32 mouse cellular contexts compared by ENCODE assay signal in genomic region chr17:86973097-86973496, GRCm38 (mm10). TPM values are rescaled to one million over a fixed set of nuclear protein-coding genes. Genes with fewer than 3 reads are reported as not detected.
DNase-seq lines count a peak whose midpoint lies in the region; ATAC-seq and TF ChIP-seq lines count a peak whose summit lies in the region.
"Had no signal": no experiment of that assay in that cellular context is flagged by ENCODE, and none has a peak within 500 bp of the region (broad histone marks: within the 10 kb centered on the region; RNA-seq: fewer than 3 reads in every experiment).

No protein-coding gene starts in this region.

- H3K9me3 ChIP-seq in liver, embryonic 11.5 days (ENCODE audit: control insufficient read depth, low read length): no peaks in the 10 kb centered on the region
- no peaks in the 10 kb centered on the region for H3K9me3 ChIP-seq in liver, embryonic 16.5 days (replicated peaks; ENCODE audit: control insufficient read depth, low read length)
- H3K9me3 ChIP-seq in hindbrain, embryonic 16.5 days (ENCODE audit: control insufficient read depth, low read length): no peaks in the 10 kb centered on the region
- H3K9me3 ChIP-seq: embryonic facial prominence, embryonic 15.5 days; forebrain, embryonic 15.5 days; heart, embryonic 12.5 days; hindbrain, embryonic 10.5 days; hindbrain, embryonic 15.5 days had no signal

- H3K4me3 ChIP-seq in liver, adult 2 months (ENCODE audit: insufficient read depth, low read depth, low read length): no peak overlapping the region
- H3K4me3 ChIP-seq in liver, embryonic 11.5 days (ENCODE audit: low read depth, low read length): no peak overlapping the region
- no peak overlapping the region for H3K4me3 ChIP-seq in liver, embryonic 16.5 days (ENCODE audit: low read depth, low read length)
- no peak overlapping the region for H3K4me3 ChIP-seq in hindbrain, embryonic 16.5 days (ENCODE audit: low read length)
- H3K4me3 ChIP-seq: embryonic facial prominence, embryonic 15.5 days; erythroblast, embryonic 14.5 days; forebrain, embryonic 15.5 days; heart, adult 2 months; heart, embryonic 12.5 days; hindbrain, embryonic 10.5 days; hindbrain, embryonic 15.5 days had no signal

- H3K4me2 ChIP-seq in liver, embryonic 11.5 days: no peak overlapping the region
- no peak overlapping the region for H3K4me2 ChIP-seq in liver, embryonic 16.5 days (ENCODE audit: low read depth, low read length)
- H3K4me2 ChIP-seq in hindbrain, embryonic 16.5 days (ENCODE audit: low read length): no peak overlapping the region
- H3K4me2 ChIP-seq: embryonic facial prominence, embryonic 15.5 days; forebrain, embryonic 15.5 days; heart, embryonic 12.5 days; hindbrain, embryonic 15.5 days had no signal

- ATAC-seq in liver, embryonic 11.5 days (replicated peaks; ENCODE audit: low FRiP score): no peak
- peak; percentile 47 for ATAC-seq in liver, embryonic 16.5 days (ENCODE audit: low read depth)
- ATAC-seq in hindbrain, embryonic 16.5 days: no peak
- ATAC-seq: CD4-positive, CD25-positive, alpha-beta regulatory T cell, adult 4 months; forebrain, embryonic 15.5 days; inflammation-experienced regulatory T-cells, adult 6 months had no signal

- DNase-seq in adrenal gland, postnatal 10 days: peak; percentile 20
- DNase-seq in adrenal gland, adult 2 months: no peak
- peak; percentile 52 for DNase-seq in liver, adult 2 months (ENCODE audit: extremely low read depth, low read depth, low spot score)
- DNase-seq in liver, embryonic 11.5 days (ENCODE audit: low spot score): no peak
- peak; percentile 15 for DNase-seq in NIH3T3 (ENCODE audit: low read depth)
- no peak for DNase-seq in ovary, adult 18-20 months (ENCODE audit: low spot score)
- DNase-seq: adrenal gland, postnatal 36 days; B cell, adult 2 months; cerebellum, adult 11 months; cerebellum, adult 8-10 months; cerebellum, postnatal 14 days; embryo, embryonic 11 days; gastrocnemius, postnatal 36 days; heart, adult 2 months had no signal

- H3K4me1 ChIP-seq in liver, adult 2 months (ENCODE audit: control insufficient read depth, insufficient read depth, low read length): no peaks in the 10 kb centered on the region
- no peaks in the 10 kb centered on the region for H3K4me1 ChIP-seq in liver, embryonic 11.5 days (replicated peaks; ENCODE audit: control insufficient read depth, insufficient read depth, low read length)
- peaks cover 5% of the 10 kb centered on the region for H3K4me1 ChIP-seq in liver, embryonic 16.5 days (ENCODE audit: control insufficient read depth, low read depth, low read length)
- H3K4me1 ChIP-seq in hindbrain, embryonic 16.5 days (ENCODE audit: control insufficient read depth, insufficient read depth, low read depth, low read length): peaks cover 5% of the 10 kb centered on the region; the same call in 1 of the 2 replicates
- H3K4me1 ChIP-seq: forebrain, embryonic 15.5 days had no signal

- no peaks in the 10 kb centered on the region for H3K79me2 ChIP-seq in liver, adult 2 months (ENCODE audit: control insufficient read depth, insufficient read depth, low read length)

- 27% methylated on average over 2 of the region's 2 CpGs for WGBS in liver, adult 2 months
- 83% methylated on average over 2 of the region's 2 CpGs for WGBS in liver, embryonic 11.5 days
- WGBS in liver, embryonic 16.5 days (ENCODE audit: insufficient replicate concordance): 62% methylated on average over 2 of the region's 2 CpGs
- WGBS in hindbrain, embryonic 16.5 days: 97% methylated on average over 2 of the region's 2 CpGs

- H3K36me3 ChIP-seq in liver, adult 2 months (ENCODE audit: control insufficient read depth, insufficient read depth, low read length): no peaks in the 10 kb centered on the region
- no peaks in the 10 kb centered on the region for H3K36me3 ChIP-seq in liver, embryonic 11.5 days (ENCODE audit: control insufficient read depth, insufficient read depth, low read length)
- no peaks in the 10 kb centered on the region for H3K36me3 ChIP-seq in liver, embryonic 16.5 days (ENCODE audit: control insufficient read depth, insufficient read depth)
- no peaks in the 10 kb centered on the region for H3K36me3 ChIP-seq in hindbrain, embryonic 16.5 days (ENCODE audit: control insufficient read depth, insufficient read depth, low read length)
- H3K36me3 ChIP-seq: forebrain, embryonic 15.5 days; G1E; hindbrain, embryonic 15.5 days had no signal

- H3K9ac ChIP-seq in liver, adult 2 months (ENCODE audit: low read depth, low read length): no peak overlapping the region
- no peak overlapping the region for H3K9ac ChIP-seq in liver, embryonic 11.5 days (ENCODE audit: low read depth, low read length)
- H3K9ac ChIP-seq in liver, embryonic 16.5 days (ENCODE audit: low read depth, low read length): no peak overlapping the region
- H3K9ac ChIP-seq in hindbrain, embryonic 16.5 days (ENCODE audit: low read depth, low read length): no peak overlapping the region
- H3K9ac ChIP-seq: embryonic facial prominence, embryonic 15.5 days; forebrain, embryonic 15.5 days; heart, embryonic 12.5 days; hindbrain, embryonic 15.5 days had no signal

- H3K27ac ChIP-seq in liver, adult 2 months (replicated peaks; ENCODE audit: insufficient read depth, low read depth, low read length): no peak overlapping the region
- no peak overlapping the region for H3K27ac ChIP-seq in liver, embryonic 11.5 days (ENCODE audit: low read depth, low read length)
- no peak overlapping the region for H3K27ac ChIP-seq in liver, embryonic 16.5 days (ENCODE audit: low read length)
- no peak overlapping the region for H3K27ac ChIP-seq in hindbrain, embryonic 16.5 days (ENCODE audit: low read depth, low read length)
- H3K27ac ChIP-seq: embryonic facial prominence, embryonic 15.5 days; forebrain, embryonic 15.5 days; heart, adult 2 months; hindbrain, embryonic 10.5 days; hindbrain, embryonic 15.5 days had no signal

- no peak for TF ChIP-seq POLR2A in liver, adult 2 months (IDR thresholded peaks at IDR 0.05; ENCODE audit: extremely low read depth, insufficient read depth, low read length)

- TF ChIP-seq CTCF in liver, adult 2 months (IDR thresholded peaks at IDR 0.05; ENCODE audit: low read depth, low read length): no peak

- H3K27me3 ChIP-seq in liver, adult 2 months (ENCODE audit: control insufficient read depth, insufficient read depth, low read length): no peaks in the 10 kb centered on the region
- no peaks in the 10 kb centered on the region for H3K27me3 ChIP-seq in liver, embryonic 11.5 days (replicated peaks; ENCODE audit: control insufficient read depth, insufficient read depth, low read length)
- H3K27me3 ChIP-seq in liver, embryonic 16.5 days (ENCODE audit: control insufficient read depth, insufficient read depth, low read depth, low read length): no peaks in the 10 kb centered on the region
- H3K27me3 ChIP-seq in hindbrain, embryonic 16.5 days (replicated peaks; ENCODE audit: control insufficient read depth, insufficient read depth, low read length): no peaks in the 10 kb centered on the region
- H3K27me3 ChIP-seq: embryonic facial prominence, embryonic 15.5 days; forebrain, embryonic 15.5 days; heart, embryonic 12.5 days; hindbrain, embryonic 15.5 days had no signal

RNA-seq across cellular contexts. Expression of gene Rhoq, which starts 10.2 kb away (rescaled TPM):
- 100 to 1,000 TPM in 1 of 2 experiments, 10 to 100 TPM in 1; 92.3 to 100 TPM for total RNA-seq in adrenal gland, postnatal 10 days (2021)
- 100 to 1,000 TPM; 100 to 101 TPM for total RNA-seq in adrenal gland, adult 2 months (2021)
- 34.9 and 42.3 TPM in 2 replicates for polyA plus RNA-seq in adrenal gland, adult 2 months (2012; rRNA removed)
- 5.2 and 5.7 TPM in 2 replicates for total RNA-seq in liver, adult 2 months (2014; rRNA removed)
- 3.2 and 4.1 TPM in 2 replicates for polyA plus RNA-seq in liver, adult 2 months (2012; rRNA removed)
- polyA plus RNA-seq in liver, embryonic 11.5 days (2014; fragmentation: Nextera tagmentation; extraction: Ambion mirVana): 5.2 and 6.5 TPM in 2 replicates
- 0.86 and 1.1 TPM in 2 replicates for polyA plus RNA-seq in liver, embryonic 16.5 days (2015; fragmentation: Nextera tagmentation; extraction: Ambion mirVana)
- polyA plus RNA-seq in hindbrain, embryonic 16.5 days (2015; fragmentation: Nextera tagmentation; extraction: Ambion mirVana): 7.4 and 7.8 TPM in 2 replicates

RNA-seq across cellular contexts. Expression of gene Atp6v1e2, which starts 25.4 kb away (rescaled TPM):
- not detected for total RNA-seq in adrenal gland, postnatal 10 days (2021)
- not detected for total RNA-seq in adrenal gland, adult 2 months (2021)
- polyA plus RNA-seq in adrenal gland, adult 2 months (2012; rRNA removed): not detected in 2 replicates
- not detected in 2 replicates for total RNA-seq in liver, adult 2 months (2014; rRNA removed)
- polyA plus RNA-seq in liver, adult 2 months (2012; rRNA removed): not detected in 2 replicates
- not detected in 2 replicates for polyA plus RNA-seq in liver, embryonic 11.5 days (2014; fragmentation: Nextera tagmentation; extraction: Ambion mirVana)
- polyA plus RNA-seq in liver, embryonic 16.5 days (2015; fragmentation: Nextera tagmentation; extraction: Ambion mirVana): not detected in 2 replicates
- polyA plus RNA-seq in hindbrain, embryonic 16.5 days (2015; fragmentation: Nextera tagmentation; extraction: Ambion mirVana): 0.11 and 0.24 TPM in 2 replicates
- total RNA-seq: adrenal gland, adult 18-20 months; adrenal gland, postnatal 36 days; common myeloid progenitor, adult 5-6 weeks; G1E; gastrocnemius, postnatal 36 days; heart, adult 2 months; heart, postnatal 25 days had no signal
- polyA plus RNA-seq: brain, embryonic 14.5 days; CD4-positive, CD25-positive, alpha-beta regulatory T cell, adult 4 months; embryonic facial prominence, embryonic 11.5 days; embryonic facial prominence, embryonic 15.5 days; erythroblast, embryonic 14.5 days; forebrain, embryonic 11.5 days; forebrain, embryonic 15.5 days; G1E; heart, adult 2 months; heart, embryonic 12.5 days; heart, embryonic 16.5 days; hindbrain, embryonic 10.5 days; inflammation-experienced regulatory T-cells, adult 6 months had no signal

RNA-seq across cellular contexts. Expression of gene Pigf, which starts 52.1 kb away (rescaled TPM):
- total RNA-seq in adrenal gland, postnatal 10 days (2021): 10 to 100 TPM in 1 of 2 experiments, 1 to 10 TPM in 1; 8.3 to 11.0 TPM
- total RNA-seq in adrenal gland, adult 2 months (2021): 10 to 100 TPM; 11.6 to 18.8 TPM
- 0.58 and 1.6 TPM in 2 replicates for polyA plus RNA-seq in adrenal gland, adult 2 months (2012; rRNA removed)
- 9.1 and 10.9 TPM in 2 replicates for total RNA-seq in liver, adult 2 months (2014; rRNA removed)
- 2.5 and 3.2 TPM in 2 replicates for polyA plus RNA-seq in liver, adult 2 months (2012; rRNA removed)
- 30.7 and 31.3 TPM in 2 replicates for polyA plus RNA-seq in liver, embryonic 11.5 days (2014; fragmentation: Nextera tagmentation; extraction: Ambion mirVana)
- 10.7 TPM in 2 replicates for polyA plus RNA-seq in liver, embryonic 16.5 days (2015; fragmentation: Nextera tagmentation; extraction: Ambion mirVana)
- 34.2 and 35.3 TPM in 2 replicates for polyA plus RNA-seq in hindbrain, embryonic 16.5 days (2015; fragmentation: Nextera tagmentation; extraction: Ambion mirVana)

RNA-seq across cellular contexts. Expression of gene Cript, which starts 52.3 kb away (rescaled TPM):
- total RNA-seq in adrenal gland, postnatal 10 days (2021): 10 to 100 TPM; 49.9 to 52.7 TPM
- 10 to 100 TPM; 62.2 to 72.8 TPM for total RNA-seq in adrenal gland, adult 2 months (2021)
- 1.9 and 2.2 TPM in 2 replicates for polyA plus RNA-seq in adrenal gland, adult 2 months (2012; rRNA removed)
- total RNA-seq in liver, adult 2 months (2014; rRNA removed): 26.6 and 26.9 TPM in 2 replicates
- polyA plus RNA-seq in liver, adult 2 months (2012; rRNA removed): 7.4 and 9.7 TPM in 2 replicates
- polyA plus RNA-seq in liver, embryonic 11.5 days (2014; fragmentation: Nextera tagmentation; extraction: Ambion mirVana): 98.6 and 105 TPM in 2 replicates
- polyA plus RNA-seq in liver, embryonic 16.5 days (2015; fragmentation: Nextera tagmentation; extraction: Ambion mirVana): 57.1 and 62.6 TPM in 2 replicates
- 182 and 203 TPM in 2 replicates for polyA plus RNA-seq in hindbrain, embryonic 16.5 days (2015; fragmentation: Nextera tagmentation; extraction: Ambion mirVana)

RNA-seq across cellular contexts. Expression of gene Tmem247, which starts 55.9 kb away (rescaled TPM):
- total RNA-seq in adrenal gland, postnatal 10 days (2021): not detected
- total RNA-seq in adrenal gland, adult 2 months (2021): not detected
- polyA plus RNA-seq in adrenal gland, adult 2 months (2012; rRNA removed): not detected in 2 replicates
- not detected in 2 replicates for total RNA-seq in liver, adult 2 months (2014; rRNA removed)
- not detected in 2 replicates for polyA plus RNA-seq in liver, adult 2 months (2012; rRNA removed)
- not detected in 2 replicates for polyA plus RNA-seq in liver, embryonic 11.5 days (2014; fragmentation: Nextera tagmentation; extraction: Ambion mirVana)
- not detected in 2 replicates for polyA plus RNA-seq in liver, embryonic 16.5 days (2015; fragmentation: Nextera tagmentation; extraction: Ambion mirVana)
- not detected in 2 replicates for polyA plus RNA-seq in hindbrain, embryonic 16.5 days (2015; fragmentation: Nextera tagmentation; extraction: Ambion mirVana)
- total RNA-seq: adrenal gland, adult 18-20 months; adrenal gland, postnatal 36 days; common myeloid progenitor, adult 5-6 weeks; G1E; gastrocnemius, postnatal 36 days; heart, adult 2 months; heart, postnatal 25 days had no signal
- polyA plus RNA-seq: brain, embryonic 14.5 days; CD4-positive, CD25-positive, alpha-beta regulatory T cell, adult 4 months; embryonic facial prominence, embryonic 11.5 days; embryonic facial prominence, embryonic 15.5 days; erythroblast, embryonic 14.5 days; forebrain, embryonic 11.5 days; forebrain, embryonic 15.5 days; G1E; heart, adult 2 months; heart, embryonic 12.5 days; heart, embryonic 16.5 days; hindbrain, embryonic 10.5 days; hindbrain, embryonic 15.5 days; inflammation-experienced regulatory T-cells, adult 6 months had no signal

Comparison
In these comparisons a context has a peak if more than half of its experiments do, and no peak if none do; other contexts are left out.
1. DNase-seq: peak in adrenal gland, postnatal 10 days (single experiment), liver, adult 2 months (single experiment) and NIH3T3 (single experiment); none in adrenal gland, adult 2 months (single experiment), liver, embryonic 11.5 days (single experiment) and ovary, adult 18-20 months (single experiment).